8 mouse cellular contexts compared by ENCODE assay signal in the genomic region with DNA sequence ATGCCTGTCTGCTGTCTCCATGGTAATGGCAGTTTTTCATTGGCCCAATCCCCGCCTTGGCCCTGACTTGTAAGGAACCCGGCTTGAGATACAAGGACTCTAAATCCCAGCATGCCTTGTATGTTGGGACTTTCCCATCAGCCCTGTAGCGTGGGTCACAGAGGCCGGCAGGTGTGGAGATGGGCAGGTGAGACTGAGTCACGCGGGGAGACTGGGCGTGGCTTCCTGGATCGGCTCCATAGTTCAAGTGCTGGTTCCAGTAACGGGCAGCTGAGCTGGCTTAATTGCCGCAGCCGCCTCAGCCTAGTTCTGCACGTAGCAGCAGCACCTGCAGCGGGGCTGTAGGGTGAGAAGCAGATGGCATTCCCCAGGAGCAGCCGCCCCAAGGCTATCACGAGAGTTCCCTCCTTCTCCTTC. TPM values are rescaled to one million over a fixed set of nuclear protein-coding genes. Genes with fewer than 3 reads are reported as not detected.
DNase-seq lines count a peak whose midpoint lies in the region; ATAC-seq lines count a peak whose summit lies in the region.

No protein-coding gene starts in this region.

- WGBS in hindbrain, embryonic 16.5 days: 5% methylated on average over 15 of the region's 15 CpGs
- 12% methylated on average over 15 of the region's 15 CpGs for WGBS in lung, embryonic 16.5 days

- ATAC-seq in hindbrain, embryonic 16.5 days: peak; percentile 97
- peak; percentile 79 for ATAC-seq in lung, embryonic 16.5 days (ENCODE audit: low read depth)

- no peaks in the 10 kb centered on the region for H3K27me3 ChIP-seq in hindbrain, embryonic 16.5 days (replicated peaks; ENCODE audit: control insufficient read depth, insufficient read depth, low read length)
- peaks cover 2% of the 10 kb centered on the region; the same call in 1 of the 2 replicates for H3K27me3 ChIP-seq in lung, embryonic 16.5 days (ENCODE audit: control insufficient read depth, insufficient read depth, low read depth, low read length)

- peak overlapping the region; percentile 41 for H3K4me3 ChIP-seq in hindbrain, embryonic 16.5 days (ENCODE audit: low read length)
- no peak overlapping the region for H3K4me3 ChIP-seq in lung, embryonic 16.5 days (ENCODE audit: low read length)

- peak; percentile 24 to 57 for DNase-seq in adrenal gland, adult (ENCODE audit: inconsistent age in 2 of 2, low spot score in 1 of 2)
- DNase-seq in adrenal gland, adult 8-10 months: no peak
- peak; percentile 34 for DNase-seq in embryo, embryonic 10.5 days (ENCODE audit: low spot score)
- DNase-seq in layer of hippocampus, postnatal 14 days (ENCODE audit: low spot score in 2 of 2): peak; percentile 34 to 51
- DNase-seq in right cerebral cortex, postnatal 14 days: peak; percentile 37
- DNase-seq in thymus, postnatal 10 days (ENCODE audit: low spot score in 2 of 2): no peak

- peak overlapping the region; percentile 65 for H3K9ac ChIP-seq in hindbrain, embryonic 16.5 days (ENCODE audit: low read depth, low read length)
- no peak overlapping the region for H3K9ac ChIP-seq in lung, embryonic 16.5 days (ENCODE audit: low read length)

- no peaks in the 10 kb centered on the region for H3K36me3 ChIP-seq in hindbrain, embryonic 16.5 days (ENCODE audit: control insufficient read depth, insufficient read depth, low read length)
- no peaks in the 10 kb centered on the region for H3K36me3 ChIP-seq in lung, embryonic 16.5 days (ENCODE audit: control insufficient read depth, insufficient read depth, low read length)

- no peaks in the 10 kb centered on the region for H3K9me3 ChIP-seq in hindbrain, embryonic 16.5 days (ENCODE audit: control insufficient read depth, low read length)
- no peaks in the 10 kb centered on the region for H3K9me3 ChIP-seq in lung, embryonic 16.5 days (ENCODE audit: control insufficient read depth, low read length)

- peaks cover 2% of the 10 kb centered on the region; the same call in 1 of the 2 replicates for H3K4me1 ChIP-seq in hindbrain, embryonic 16.5 days (ENCODE audit: control insufficient read depth, insufficient read depth, low read depth, low read length)
- peaks cover 13% of the 10 kb centered on the region for H3K4me1 ChIP-seq in lung, embryonic 16.5 days (replicated peaks; ENCODE audit: control insufficient read depth, insufficient read depth, low read length)

- H3K27ac ChIP-seq in hindbrain, embryonic 16.5 days (ENCODE audit: low read depth, low read length): peak overlapping the region; percentile 60; the same call in 1 of the 2 replicates
- H3K27ac ChIP-seq in lung, embryonic 16.5 days (ENCODE audit: low read length): peak overlapping the region; percentile 26; the same call in 1 of the 2 replicates

- peak overlapping the region; percentile 61 for H3K4me2 ChIP-seq in hindbrain, embryonic 16.5 days (ENCODE audit: low read length)
- peak overlapping the region; percentile 32 for H3K4me2 ChIP-seq in lung, embryonic 16.5 days (ENCODE audit: low read depth, low read length)

RNA-seq across cellular contexts. Expression of gene Elf3, which starts 9.9 kb away (rescaled TPM):
- total RNA-seq in adrenal gland, adult 8-10 months (2022): under 1 TPM; 0.20 to 0.52 (median 0.43) TPM
- polyA plus RNA-seq in hindbrain, embryonic 16.5 days (2015; fragmentation: Nextera tagmentation; extraction: Ambion mirVana): 0.28 and 0.29 TPM in 2 replicates
- total RNA-seq in layer of hippocampus, postnatal 14 days (2021): not detected
- polyA plus RNA-seq in lung, embryonic 16.5 days (2015; fragmentation: Nextera tagmentation; extraction: Ambion mirVana): 32.9 and 35.7 TPM in 2 replicates

RNA-seq across cellular contexts. Expression of gene Rnpep, which starts 35.4 kb away (rescaled TPM):
- 10 to 100 TPM; 47.2 to 76.7 (median 65.1) TPM for total RNA-seq in adrenal gland, adult 8-10 months (2022)
- polyA plus RNA-seq in hindbrain, embryonic 16.5 days (2015; fragmentation: Nextera tagmentation; extraction: Ambion mirVana): 94.1 and 105 TPM in 2 replicates
- total RNA-seq in layer of hippocampus, postnatal 14 days (2021): 10 to 100 TPM; 52.5 to 57.8 TPM
- polyA plus RNA-seq in lung, embryonic 16.5 days (2015; fragmentation: Nextera tagmentation; extraction: Ambion mirVana): 96.0 and 108 TPM in 2 replicates

Comparison
In these comparisons a context has a peak if more than half of its experiments do, and no peak if none do; other contexts are left out.
1. DNase-seq: peak in adrenal gland, adult (2 of 2), embryo, embryonic 10.5 days (single experiment), layer of hippocampus, postnatal 14 days (2 of 2) and right cerebral cortex, postnatal 14 days (single experiment); none in adrenal gland, adult 8-10 months (single experiment) and thymus, postnatal 10 days (0 of 2).